Mouse (Mus musculus) midbrain, embryonic 16.5 days (tissue): Measurements from ENCODE around the gene Dact3. TPM values are rescaled to one million over a fixed set of nuclear protein-coding genes. Genes with fewer than 3 reads are reported as not detected.

Experiments
- ATAC-seq: fragments of 200-750 bp; cut with Nextera tagmentation; 2 replicates; pipeline ENCODE4 v1.8.0; 2017; ENCODE audit warnings: moderate TSS enrichment
- H3K27ac ChIP-seq: fragments of 300-500 bp; sonication (generic); 2 replicates; pipeline ENCODE4 v1.5.1; 2014; ENCODE audit warnings: mild to moderate bottlenecking, low read length, mixed read lengths
- H3K27me3 ChIP-seq: fragments of 300-500 bp; sonication (generic); 2 replicates; pipeline ENCODE4 v1.6.1; 2014; ENCODE audit warnings: low read depth, low read length, mixed read lengths; ENCODE audit not compliant: control insufficient read depth, insufficient read depth
- H3K36me3 ChIP-seq: fragments of 300-500 bp; sonication (generic); 2 replicates; pipeline ENCODE4 v1.6.1; 2014; ENCODE audit warnings: mild to moderate bottlenecking, low read length, moderate library complexity, mixed read lengths; ENCODE audit not compliant: control insufficient read depth, insufficient read depth
- H3K4me1 ChIP-seq: fragments of 300-500 bp; sonication (generic); 2 replicates; pipeline ENCODE4 v1.6.1; 2014; ENCODE audit warnings: mild to moderate bottlenecking, low read length, mixed read lengths; ENCODE audit not compliant: control insufficient read depth, insufficient read depth
- H3K4me2 ChIP-seq: fragments of 300-500 bp; sonication (generic); 2 replicates; pipeline ENCODE4 v1.6.1; 2014; ENCODE audit warnings: mild to moderate bottlenecking, low read length, mixed read lengths
- H3K4me3 ChIP-seq: fragments of 300-500 bp; sonication (generic); 2 replicates; pipeline ENCODE4 v1.5.1; 2014; ENCODE audit warnings: low read depth, mild to moderate bottlenecking, low read length, moderate library complexity, mixed read lengths
- H3K9ac ChIP-seq: fragments of 300-500 bp; sonication (generic); 2 replicates; pipeline ENCODE4 v1.6.1; 2014; ENCODE audit warnings: low read depth, low read length, mixed read lengths
- H3K9me3 ChIP-seq: fragments of 300-500 bp; sonication (generic); replicated peaks from 2 replicates; pipeline ENCODE4 v1.6.1; 2014; ENCODE audit warnings: mild to moderate bottlenecking, low read length, mixed read lengths; ENCODE audit not compliant: control insufficient read depth, poor library complexity, severe bottlenecking
- WGBS: fragments of 180-500 bp; shearing (Covaris S2); extraction: QIAGEN DNeasy Blood & Tissue Kit; methylation state at CpG from one replicate; pipeline ENCODE4 v1.1.7; 2014; 5-methylcytosine and 5-hydroxymethylcytosine counted together
- polyA plus RNA-seq: library from polyadenylated mRNA; unstranded; fragments of >200 nt; fragmentation: Nextera tagmentation; extraction: Ambion mirVana; gene quantifications from 2 replicates; pipeline ENCODE4 v1.2.1, GENCODE M21; 2015

Dact3 gene
- polyA plus RNA-seq, 1 experiment from 2014 or later: 3.0 TPM

DNA sequence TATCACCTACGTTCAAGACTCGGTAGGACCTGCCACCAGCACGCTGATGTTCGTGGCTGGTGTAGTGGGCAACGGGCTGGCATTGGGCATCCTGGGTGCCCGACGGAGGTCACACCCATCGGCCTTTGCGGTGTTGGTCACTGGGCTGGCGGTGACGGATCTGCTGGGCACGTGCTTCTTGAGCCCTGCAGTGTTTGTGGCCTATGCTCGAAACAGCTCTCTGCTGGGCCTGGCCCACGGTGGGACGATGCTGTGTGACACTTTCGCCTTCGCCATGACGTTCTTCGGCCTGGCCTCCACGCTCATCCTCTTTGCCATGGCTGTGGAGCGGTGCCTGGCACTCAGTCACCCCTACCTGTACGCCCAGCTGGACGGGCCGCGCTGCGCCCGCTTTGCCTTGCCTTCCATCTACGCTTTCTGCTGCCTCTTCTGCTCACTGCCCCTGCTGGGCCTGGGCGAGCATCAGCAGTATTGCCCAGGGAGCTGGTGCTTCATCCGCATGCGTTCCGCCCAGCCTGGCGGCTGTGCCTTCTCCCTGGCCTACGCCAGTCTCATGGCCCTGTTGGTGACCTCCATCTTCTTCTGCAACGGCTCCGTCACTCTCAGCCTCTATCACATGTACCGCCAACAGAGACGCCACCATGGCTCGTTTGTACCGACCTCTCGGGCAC lies 31.9 kb downstream of the Dact3 start:
- no peaks in the 10 kb centered on the region for H3K27me3 ChIP-seq
- no peak overlapping the region for H3K9ac ChIP-seq
- no peaks in the 10 kb centered on the region for H3K36me3 ChIP-seq
- H3K9me3 ChIP-seq: no peaks in the 10 kb centered on the region
- 92% methylated on average over 41 of the region's 41 CpGs for WGBS
- no peaks in the 10 kb centered on the region for H3K4me1 ChIP-seq
- no peak overlapping the region for H3K27ac ChIP-seq
- H3K4me3 ChIP-seq: no peak overlapping the region
- H3K4me2 ChIP-seq: no peak overlapping the region
- ATAC-seq: no peak

DNA sequence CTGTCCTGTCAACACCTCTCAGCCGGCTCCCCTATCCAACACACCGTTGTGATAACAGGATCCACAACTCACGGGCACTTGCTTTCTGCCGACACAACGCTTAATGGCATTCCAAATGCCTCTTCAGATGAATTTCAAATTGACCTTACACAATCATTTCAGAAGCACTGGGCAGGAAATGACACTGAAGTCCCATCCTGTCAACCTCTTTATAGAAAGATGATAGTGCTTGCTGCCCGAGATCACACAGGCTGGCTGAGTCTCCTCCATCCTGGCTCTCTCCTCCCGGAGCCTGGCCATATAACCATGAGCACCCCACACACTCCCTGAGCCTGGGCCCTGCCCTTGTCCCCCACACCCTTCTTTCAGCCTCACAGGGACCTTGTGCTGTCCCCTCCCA lies 32.7 kb downstream of the Dact3 start:
- no peak for ATAC-seq
- no peak overlapping the region for H3K4me2 ChIP-seq
- H3K27me3 ChIP-seq: no peaks in the 10 kb centered on the region
- H3K4me1 ChIP-seq: no peaks in the 10 kb centered on the region
- no peak overlapping the region for H3K4me3 ChIP-seq
- 78% methylated on average over 7 of the region's 7 CpGs for WGBS
- H3K9ac ChIP-seq: no peak overlapping the region
- no peak overlapping the region for H3K27ac ChIP-seq
- no peaks in the 10 kb centered on the region for H3K36me3 ChIP-seq
- no peaks in the 10 kb centered on the region for H3K9me3 ChIP-seq

DNA sequence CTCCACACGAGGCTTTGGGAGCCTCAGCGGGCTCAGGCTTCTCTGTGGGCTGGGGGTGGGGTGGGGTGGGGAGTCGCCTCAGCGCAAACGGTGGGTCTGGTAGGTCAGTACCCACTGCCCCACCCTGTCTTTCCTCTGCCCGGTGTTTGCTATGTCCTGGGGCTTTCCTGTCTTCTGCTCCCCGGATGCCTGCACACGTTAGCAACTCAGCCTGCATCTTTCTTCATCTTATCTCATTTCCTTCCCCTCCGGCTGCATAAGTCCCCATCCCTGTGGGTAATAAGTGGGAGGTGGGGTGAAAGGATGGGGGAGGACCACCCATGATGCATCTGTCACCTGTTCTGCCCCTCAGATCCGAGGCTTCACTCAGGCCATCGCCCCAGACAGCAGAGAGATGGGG lies 33.2 kb downstream of the Dact3 start:
- Histone ChIP-seq H3K9ac (no peak overlapping the region), H3K4me1 (no peaks in the 10 kb centered on the region), H3K36me3 (no peaks in the 10 kb centered on the region), H3K4me3 (no peak overlapping the region), H3K9me3 (no peaks in the 10 kb centered on the region), H3K4me2 (no peak overlapping the region), H3K27ac (no peak overlapping the region), H3K27me3 (no peaks in the 10 kb centered on the region)
- 47% methylated on average over 11 of the region's 11 CpGs for WGBS
- ATAC-seq: no peak

DNA sequence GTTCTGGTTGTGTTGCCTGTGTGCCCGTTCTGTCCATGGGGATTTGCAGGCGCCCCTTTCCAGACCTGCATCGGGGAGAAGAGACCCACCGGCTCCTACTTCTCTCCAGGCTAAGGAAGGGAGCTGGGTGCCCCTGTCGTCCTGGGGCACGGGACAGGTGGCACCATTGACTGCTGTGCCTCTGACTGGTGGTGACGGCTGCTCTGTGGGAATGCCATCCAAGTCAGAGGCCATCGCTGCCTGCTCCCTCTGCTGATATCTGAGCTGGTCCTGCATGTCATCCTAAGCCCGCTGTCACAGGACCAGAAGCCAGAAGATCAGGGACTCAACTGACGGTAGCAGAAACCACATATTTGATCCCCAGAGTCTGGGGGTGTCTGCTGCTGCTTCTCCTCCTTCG lies 33.7 kb downstream of the Dact3 start:
- 64% methylated on average over 11 of the region's 11 CpGs for WGBS
- H3K4me3 ChIP-seq: no peak overlapping the region
- no peak overlapping the region for H3K9ac ChIP-seq
- no peak overlapping the region for H3K27ac ChIP-seq
- no peaks in the 10 kb centered on the region for H3K27me3 ChIP-seq
- H3K4me2 ChIP-seq: no peak overlapping the region
- no peaks in the 10 kb centered on the region; the same call in 1 of the 2 replicates for H3K4me1 ChIP-seq
- H3K9me3 ChIP-seq: no peaks in the 10 kb centered on the region
- no peaks in the 10 kb centered on the region for H3K36me3 ChIP-seq
- ATAC-seq: no peak

DNA sequence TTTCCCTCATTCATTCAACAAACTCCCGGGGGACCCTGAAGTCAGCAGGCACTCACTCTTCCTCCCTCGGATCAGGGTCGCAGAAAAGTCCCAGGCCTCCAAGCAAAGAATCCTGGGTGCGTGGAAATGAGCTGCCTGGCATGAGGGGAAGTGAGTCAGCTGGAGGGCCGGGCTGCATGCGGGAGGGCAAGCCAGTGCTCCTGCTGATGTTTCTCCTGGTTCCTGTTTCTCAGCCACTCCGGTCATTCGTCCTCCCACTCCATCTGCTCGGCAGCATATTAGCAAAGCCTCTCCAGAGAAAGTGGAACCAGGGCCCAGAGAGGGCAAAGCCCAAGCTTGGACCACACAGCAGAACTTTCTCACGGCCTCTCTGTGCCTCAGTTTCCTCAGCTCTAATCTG lies 34.8 kb downstream of the Dact3 start:
- WGBS: 55% methylated on average over 10 of the region's 10 CpGs

DNA sequence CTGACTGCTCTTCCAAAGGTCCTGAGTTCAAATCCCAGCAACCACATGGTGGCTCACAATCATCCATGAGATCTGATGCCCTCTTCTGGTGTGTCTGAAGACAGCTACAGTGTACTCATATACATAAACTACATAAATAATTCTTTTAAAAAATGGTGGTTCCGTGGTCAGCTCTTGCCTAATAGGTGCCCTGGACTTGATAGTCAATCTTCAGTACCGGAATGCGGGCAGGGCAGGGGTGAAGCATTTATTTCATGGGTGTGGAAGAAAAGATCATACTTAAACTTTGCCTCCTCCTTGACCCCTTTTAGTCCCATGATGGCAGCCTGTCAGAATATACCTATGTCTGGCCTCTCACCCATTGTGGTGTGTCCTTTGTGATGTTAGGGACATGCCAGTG lies 36.8 kb downstream of the Dact3 start:
- Histone ChIP-seq H3K4me2 (no peak overlapping the region), H3K27ac (no peak overlapping the region), H3K9me3 (no peaks in the 10 kb centered on the region), H3K36me3 (peaks cover 28% of the 10 kb centered on the region), H3K4me3 (no peak overlapping the region), H3K27me3 (no peaks in the 10 kb centered on the region), H3K4me1 (no peaks in the 10 kb centered on the region; the same call in 1 of the 2 replicates), H3K9ac (no peak overlapping the region)
- 92% methylated on average over 3 of the region's 3 CpGs for WGBS
- ATAC-seq: no peak

More for the DNA sequence above, 34.8 kb downstream of the Dact3 start:
- H3K4me3 ChIP-seq: no peak overlapping the region
- no peaks in the 10 kb centered on the region; the same call in 1 of the 2 replicates for H3K4me1 ChIP-seq
- H3K4me2 ChIP-seq: no peak overlapping the region
- no peaks in the 10 kb centered on the region for H3K27me3 ChIP-seq
- peaks cover 10% of the 10 kb centered on the region for H3K36me3 ChIP-seq
- H3K9ac ChIP-seq: no peak overlapping the region
- ATAC-seq: no peak
- no peaks in the 10 kb centered on the region for H3K9me3 ChIP-seq
- no peak overlapping the region for H3K27ac ChIP-seq

DNA sequence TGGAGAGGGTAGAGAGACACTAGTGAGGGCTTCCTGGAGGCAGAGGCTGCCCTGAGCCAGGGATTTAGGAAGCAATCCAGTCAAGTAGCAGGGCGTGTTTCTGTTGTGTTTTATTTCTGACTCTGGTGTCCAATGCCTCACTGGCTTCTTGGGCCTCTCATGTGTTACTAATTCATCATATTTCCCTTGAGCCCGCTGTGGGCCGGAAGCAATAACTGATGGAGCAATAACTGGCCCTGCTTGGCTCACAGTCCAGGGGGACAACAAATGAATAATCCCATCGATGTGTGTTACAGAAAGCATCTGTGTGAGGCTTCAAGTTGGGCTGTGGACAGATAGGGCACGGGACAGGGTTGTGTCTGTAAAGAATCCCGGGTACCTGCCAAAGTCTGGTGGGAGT lies 37.2 kb downstream of the Dact3 start:
- Histone ChIP-seq H3K4me2 (no peak overlapping the region), H3K4me3 (no peak overlapping the region), H3K4me1 (no peaks in the 10 kb centered on the region; the same call in 1 of the 2 replicates), H3K36me3 (peaks cover 31% of the 10 kb centered on the region), H3K27ac (no peak overlapping the region), H3K27me3 (no peaks in the 10 kb centered on the region), H3K9ac (no peak overlapping the region), H3K9me3 (no peaks in the 10 kb centered on the region)
- 80% methylated on average over 6 of the region's 6 CpGs for WGBS
- ATAC-seq: no peak

DNA sequence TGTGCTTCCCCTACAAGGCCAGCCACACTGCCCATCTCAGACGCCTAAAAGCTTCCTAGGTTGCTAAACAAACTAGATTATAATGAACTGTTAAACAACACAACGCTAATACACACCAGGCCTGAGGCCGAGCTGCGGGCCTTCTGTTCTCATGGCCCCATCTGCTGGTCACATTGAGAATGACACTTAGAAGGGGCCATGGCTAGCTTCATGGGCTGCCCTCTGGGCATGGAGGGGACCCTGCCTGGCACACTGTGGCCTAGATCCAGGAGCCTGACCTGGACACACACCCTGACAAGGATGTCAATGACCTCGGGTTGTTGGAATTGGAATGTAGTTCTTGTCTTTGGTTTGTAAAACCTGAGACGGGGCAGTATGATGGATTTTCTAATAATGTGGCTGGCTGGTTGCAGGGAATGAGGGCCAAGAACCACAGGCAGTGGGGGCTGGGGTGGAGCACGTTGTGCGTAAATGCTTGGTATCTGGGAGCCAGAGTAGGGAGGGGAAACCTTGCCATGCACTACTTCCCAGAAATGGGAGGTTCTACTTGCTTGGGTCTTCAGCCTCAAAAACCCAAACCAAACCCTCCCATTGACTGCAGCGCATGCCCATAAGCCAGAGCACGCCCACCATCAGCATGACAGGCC lies 38.8 kb downstream of the Dact3 start:
- peak; percentile 29 for ATAC-seq
- Histone ChIP-seq H3K4me1 (no peaks in the 10 kb centered on the region; the same call in 1 of the 2 replicates), H3K27me3 (no peaks in the 10 kb centered on the region), H3K4me2 (no peak overlapping the region), H3K36me3 (peaks cover 45% of the 10 kb centered on the region), H3K9ac (no peak overlapping the region), H3K9me3 (no peaks in the 10 kb centered on the region), H3K4me3 (no peak overlapping the region), H3K27ac (0 out of 2 replicates have a peak overlapping the region, but pooled peaks have one; percentile 23)
- WGBS: 42% methylated on average over 10 of the region's 10 CpGs
